Mouse (Mus musculus): ENCODE results near the gene Ckap2l.

Gene Ckap2l

GRCm38 (mm10) chr2:129234731-129235130 is 62.3 kb downstream of the Ckap2l start:
- DNase-seq (ENCODE audit: low spot score) = no peak

- DNase-seq (ENCODE audit: low spot score) = no peak
Measured at GRCm38 (mm10) chr2:129233803-129234477, 63.1 kb downstream of the Ckap2l start.

GRCm38 (mm10) chr2:129233218-129233617 is 63.8 kb downstream of the Ckap2l start:
- DNase-seq (ENCODE audit: low spot score) = no peak

- DNase-seq (ENCODE audit: low spot score) = no peak
Measured at GRCm38 (mm10) chr2:129232484-129232883, 64.5 kb downstream of the Ckap2l start.

- DNase-seq (ENCODE audit: low spot score) = peak; percentile 86
Measured at GRCm38 (mm10) chr2:129232023-129232422, 65.0 kb downstream of the Ckap2l start.

- DNase-seq (ENCODE audit: low spot score) = no peak
Measured at GRCm38 (mm10) chr2:129229316-129229715, 67.7 kb downstream of the Ckap2l start.

- no peak for DNase-seq (ENCODE audit: low spot score)
Measured at GRCm38 (mm10) chr2:129228571-129228970, 68.4 kb downstream of the Ckap2l start.

- DNase-seq (ENCODE audit: low spot score) = no peak
Measured at GRCm38 (mm10) chr2:129227709-129228108, 69.3 kb downstream of the Ckap2l start.

- no peak for DNase-seq (ENCODE audit: low spot score)
Measured at GRCm38 (mm10) chr2:129227011-129227529, 69.9 kb downstream of the Ckap2l start.

GRCm38 (mm10) chr2:129226296-129226851 is 70.6 kb downstream of the Ckap2l start:
- DNase-seq (ENCODE audit: low spot score) = no peak

GRCm38 (mm10) chr2:129225251-129225819 is 71.7 kb downstream of the Ckap2l start:
- DNase-seq (ENCODE audit: low spot score) = no peak

GRCm38 (mm10) chr2:129224178-129224577 is 72.8 kb downstream of the Ckap2l start:
- DNase-seq (ENCODE audit: low spot score) = no peak

GRCm38 (mm10) chr2:129221097-129221632 is 75.8 kb downstream of the Ckap2l start:
- DNase-seq (ENCODE audit: low spot score) = no peak

- no peak for DNase-seq (ENCODE audit: low spot score)
Measured at GRCm38 (mm10) chr2:129218537-129219105, 78.4 kb downstream of the Ckap2l start.
